Mouse (Mus musculus) right cerebral cortex, postnatal 4 days (tissue): ENCODE measurements around the gene Hist3h2a.

ENCODE experiments used
- DNase-seq: peaks from one replicate; pipeline ENCODE4 v3.0.0-alpha.2; 2022

Hist3h2a gene

DNA sequence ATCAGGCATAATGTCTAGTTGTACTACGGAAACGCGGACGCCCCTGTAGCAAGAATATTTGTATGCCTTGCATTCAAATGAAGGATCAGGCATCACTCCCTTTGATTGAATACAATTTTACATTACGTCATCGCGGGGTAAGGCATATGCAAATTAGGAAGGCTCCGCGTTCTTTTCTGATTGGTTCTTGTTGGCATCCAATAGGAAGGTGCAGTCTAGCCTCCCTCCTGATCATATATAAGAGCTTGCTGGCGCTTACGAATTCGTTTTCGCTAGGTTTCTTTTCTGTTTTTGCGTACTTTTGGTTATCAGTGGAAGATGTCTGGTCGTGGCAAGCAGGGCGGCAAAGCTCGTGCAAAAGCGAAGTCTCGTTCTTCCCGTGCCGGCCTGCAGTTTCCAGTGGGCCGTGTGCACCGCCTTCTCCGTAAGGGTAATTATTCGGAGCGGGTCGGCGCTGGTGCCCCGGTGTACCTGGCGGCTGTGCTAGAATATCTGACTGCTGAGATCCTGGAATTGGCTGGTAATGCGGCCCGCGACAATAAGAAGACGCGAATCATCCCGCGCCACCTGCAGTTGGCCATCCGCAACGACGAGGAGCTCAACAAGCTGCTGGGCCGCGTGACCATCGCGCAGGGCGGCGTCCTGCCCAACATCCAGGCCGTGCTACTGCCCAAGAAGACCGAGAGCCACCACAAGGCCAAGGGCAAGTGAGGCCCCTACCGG, at the start of gene Hist3h2a, which contains the start of gene Trim17:
Hist3h2a (plus strand) TSS at position 266 of the 723 bp plus-strand sequence.
Trim17 (plus strand) TSS at position 266 of the 723 bp plus-strand sequence.
- DNase-seq: peak; percentile 82

GRCm38 (mm10) chr11:58904838-58905237, 49.6 kb upstream of the Hist3h2a start:
- DNase-seq: no peak

DNA sequence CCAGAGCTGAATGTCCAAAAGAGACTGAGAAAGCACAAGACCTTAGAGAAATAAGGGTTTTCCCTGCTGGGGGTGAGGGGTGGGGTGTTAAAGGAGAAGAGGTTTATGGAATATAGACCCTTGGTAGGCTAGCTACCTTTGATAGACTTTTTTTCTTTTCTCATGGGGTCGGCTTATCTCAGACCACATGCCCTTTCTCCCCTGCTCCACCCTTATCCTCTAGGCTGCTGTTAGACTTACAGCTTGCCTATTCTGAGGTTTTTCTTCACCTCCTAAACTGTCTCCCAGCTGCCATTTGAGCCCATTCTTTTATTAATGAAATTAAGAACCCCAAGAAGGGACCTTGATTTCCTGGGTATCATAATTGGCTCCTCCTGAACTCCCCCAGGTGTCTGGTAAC, 40.7 kb upstream of the Hist3h2a start:
- no peak for DNase-seq

GRCm38 (mm10) chr11:58914461-58915028, 39.9 kb upstream of the Hist3h2a start:
- DNase-seq: no peak

- DNase-seq: peak; percentile 34
Observed at GRCm38 (mm10) chr11:58916879-58917744, 37.4 kb upstream of the Hist3h2a start.

DNA sequence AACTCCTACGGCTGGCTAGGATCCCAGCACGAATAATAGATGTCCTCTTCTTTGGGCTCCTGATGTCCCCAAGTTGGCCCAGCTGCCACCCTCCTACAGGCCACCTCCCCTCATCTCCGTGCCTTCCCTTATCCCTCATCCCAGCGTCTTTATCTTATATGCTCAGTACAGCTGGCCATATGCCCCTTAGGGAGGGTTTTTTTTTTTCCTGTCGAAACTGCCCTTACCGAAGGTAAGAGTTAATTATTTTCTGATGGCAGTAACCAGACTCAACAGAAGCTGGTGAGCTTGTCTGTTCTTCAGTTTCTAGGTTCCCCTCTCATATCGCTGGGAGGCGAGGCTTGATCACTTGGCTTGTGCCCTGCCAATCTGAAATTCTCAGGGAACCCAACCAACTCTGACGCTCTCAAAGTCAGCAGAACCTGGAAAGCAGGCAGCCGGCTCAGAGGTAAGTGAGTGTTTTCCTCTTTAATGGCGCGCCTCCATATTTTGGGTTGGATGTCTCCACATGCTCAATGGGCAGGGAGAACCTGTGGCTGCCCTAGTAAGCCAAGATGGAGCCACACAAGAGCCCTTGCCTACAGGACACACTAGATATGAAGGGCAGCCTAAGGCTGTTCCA, 36.6 kb upstream of the Hist3h2a start, which contains the start of gene Btnl10:
Btnl10 (plus strand) TSS at position 164 of the 622 bp plus-strand sequence.
- DNase-seq: no peak

GRCm38 (mm10) chr11:58918759-58919158, 35.7 kb upstream of the Hist3h2a start:
- DNase-seq: no peak

DNA sequence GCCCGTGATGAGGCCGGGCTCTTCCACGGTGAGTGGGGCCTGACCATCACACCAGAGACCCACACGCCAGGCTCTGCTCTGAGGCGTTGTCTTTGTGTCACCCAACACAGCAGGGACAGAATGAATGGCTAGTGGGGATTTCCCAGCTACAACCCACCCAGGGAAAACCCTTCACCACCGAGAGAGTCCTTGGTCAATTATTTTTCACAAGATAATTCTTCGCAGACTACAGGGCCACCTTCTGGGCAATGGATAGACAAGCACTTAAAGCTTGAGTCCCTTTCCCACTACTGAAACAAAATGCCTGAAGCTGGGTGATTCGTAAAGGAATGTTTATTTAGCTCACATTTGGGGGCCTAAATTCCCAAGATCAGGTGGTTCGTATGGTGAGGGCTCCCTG, 32.1 kb upstream of the Hist3h2a start:
- DNase-seq: no peak

GRCm38 (mm10) chr11:58926651-58927050, 27.8 kb upstream of the Hist3h2a start:
- DNase-seq: no peak

DNA sequence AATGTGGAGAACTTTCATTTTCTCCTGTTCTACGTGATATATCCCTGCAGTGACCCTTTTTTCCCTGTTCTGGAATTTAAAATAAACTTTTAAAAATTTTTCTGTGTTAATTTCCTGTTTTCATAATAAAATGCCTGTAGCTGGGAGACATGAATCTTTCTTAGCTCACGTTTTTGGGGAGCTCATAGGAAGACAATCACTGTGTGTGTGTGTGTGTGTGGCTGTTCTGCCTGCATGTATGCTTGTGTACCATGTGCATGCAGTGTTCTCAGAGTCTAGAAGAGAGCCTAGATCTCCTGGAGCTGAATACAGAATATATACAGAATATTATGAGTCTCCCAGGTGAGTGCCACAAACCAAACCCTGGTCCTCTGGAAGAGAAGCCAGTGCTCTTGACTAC, 27.4 kb upstream of the Hist3h2a start:
- DNase-seq: no peak

DNA sequence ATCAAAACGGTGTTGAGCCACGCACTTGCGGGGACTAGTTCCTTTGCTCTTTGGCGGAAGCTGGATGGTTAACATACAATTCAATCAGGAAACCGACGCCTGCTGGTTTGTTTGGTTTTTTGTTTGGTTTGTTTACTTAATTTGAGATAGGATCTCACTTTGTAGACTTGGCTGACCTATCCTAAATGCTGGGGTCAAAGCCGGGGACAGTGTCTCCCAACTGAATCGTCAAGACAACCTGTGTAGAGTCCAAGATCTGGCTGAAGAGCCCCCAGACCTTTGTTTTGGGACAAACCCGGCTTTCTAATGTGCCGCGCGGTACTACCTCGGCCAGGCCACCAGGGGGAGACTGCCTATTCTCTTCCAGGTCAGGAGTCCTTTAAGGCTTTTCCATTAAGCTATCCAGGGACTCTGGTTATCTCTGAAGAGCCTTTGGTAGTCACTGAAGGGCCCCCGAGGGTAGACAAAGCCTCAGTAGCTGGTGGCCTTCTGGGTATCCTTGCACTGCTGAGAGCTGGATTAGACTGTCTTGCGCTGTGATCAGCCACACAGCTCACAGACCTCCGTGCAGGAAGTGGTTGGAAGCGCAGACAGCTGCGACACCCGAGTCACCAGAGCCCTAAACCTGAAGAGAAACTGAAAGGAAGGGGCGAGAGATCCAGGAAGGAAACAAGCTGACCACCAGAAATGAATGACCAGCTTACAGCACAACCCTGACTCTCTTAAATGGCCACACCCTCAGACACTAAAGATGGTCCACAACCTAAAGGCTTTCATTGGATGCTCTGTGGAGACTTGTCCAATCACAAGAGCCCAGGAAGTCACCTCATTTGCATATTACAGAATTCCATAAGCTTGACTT, 26.5 kb upstream of the Hist3h2a start:
- peak; percentile 55 for DNase-seq

DNA sequence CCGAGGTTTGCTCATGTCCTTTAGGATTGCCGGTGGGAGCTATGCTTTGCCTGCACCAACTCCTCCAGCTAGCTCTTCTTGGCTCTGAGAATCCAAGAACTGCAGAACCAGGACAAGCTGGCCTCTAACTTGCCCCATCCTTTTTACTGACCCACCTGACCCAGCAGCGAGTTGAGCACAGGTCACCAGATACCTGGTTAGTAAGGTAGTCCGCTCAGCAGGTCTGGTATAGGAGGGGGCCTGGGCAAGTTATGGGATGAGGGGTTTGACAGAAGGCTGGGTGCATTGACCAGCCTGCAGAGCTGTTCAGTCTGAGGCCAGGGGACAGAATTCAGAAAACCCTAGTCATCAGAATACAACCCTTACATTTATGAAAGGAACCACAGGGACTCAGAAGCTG, 25.4 kb upstream of the Hist3h2a start:
- DNase-seq: no peak

- no peak for DNase-seq
Observed at GRCm38 (mm10) chr11:58929641-58930040, 24.8 kb upstream of the Hist3h2a start.

- DNase-seq: no peak
Observed at GRCm38 (mm10) chr11:58930254-58930653, 24.2 kb upstream of the Hist3h2a start.

DNA sequence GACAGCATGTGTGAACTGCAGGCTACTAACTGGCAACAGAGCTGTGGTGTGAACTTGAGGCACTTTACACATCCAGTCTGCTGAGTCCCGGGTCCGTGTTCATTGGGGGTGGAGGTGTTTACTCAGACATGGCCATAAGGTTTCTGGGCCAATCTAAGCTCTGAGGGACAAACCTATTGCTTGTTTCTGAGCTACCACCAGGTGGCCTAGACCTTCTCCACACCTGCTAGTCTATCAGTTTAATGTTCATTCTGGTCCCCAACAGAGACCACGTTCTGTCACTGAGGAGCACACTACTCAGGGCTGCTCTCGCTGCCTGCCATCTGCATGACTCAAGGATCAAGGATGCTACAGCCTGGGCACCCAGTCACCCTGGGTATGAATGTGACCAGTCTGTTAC, 22.9 kb upstream of the Hist3h2a start:
- DNase-seq: no peak

DNA sequence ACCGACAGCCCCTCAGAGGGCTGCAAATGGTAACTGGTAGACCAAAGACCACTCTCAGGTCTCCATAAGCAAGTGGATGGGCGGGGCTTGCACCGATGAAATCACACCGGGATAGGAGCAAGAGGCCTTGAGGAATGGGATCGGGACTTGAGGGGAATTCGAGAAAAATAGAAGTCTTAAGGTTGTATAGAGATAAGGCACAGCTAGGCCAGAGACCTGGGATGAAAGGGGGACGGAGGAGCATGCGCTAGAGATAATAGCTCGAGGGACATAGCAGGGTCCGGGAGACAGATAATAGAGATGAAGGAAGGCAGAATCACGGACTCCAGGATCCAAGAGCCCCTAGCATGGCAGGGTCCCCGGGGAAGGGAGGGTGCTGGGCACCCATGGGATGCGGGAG, 16.6 kb upstream of the Hist3h2a start:
- no peak for DNase-seq

DNA sequence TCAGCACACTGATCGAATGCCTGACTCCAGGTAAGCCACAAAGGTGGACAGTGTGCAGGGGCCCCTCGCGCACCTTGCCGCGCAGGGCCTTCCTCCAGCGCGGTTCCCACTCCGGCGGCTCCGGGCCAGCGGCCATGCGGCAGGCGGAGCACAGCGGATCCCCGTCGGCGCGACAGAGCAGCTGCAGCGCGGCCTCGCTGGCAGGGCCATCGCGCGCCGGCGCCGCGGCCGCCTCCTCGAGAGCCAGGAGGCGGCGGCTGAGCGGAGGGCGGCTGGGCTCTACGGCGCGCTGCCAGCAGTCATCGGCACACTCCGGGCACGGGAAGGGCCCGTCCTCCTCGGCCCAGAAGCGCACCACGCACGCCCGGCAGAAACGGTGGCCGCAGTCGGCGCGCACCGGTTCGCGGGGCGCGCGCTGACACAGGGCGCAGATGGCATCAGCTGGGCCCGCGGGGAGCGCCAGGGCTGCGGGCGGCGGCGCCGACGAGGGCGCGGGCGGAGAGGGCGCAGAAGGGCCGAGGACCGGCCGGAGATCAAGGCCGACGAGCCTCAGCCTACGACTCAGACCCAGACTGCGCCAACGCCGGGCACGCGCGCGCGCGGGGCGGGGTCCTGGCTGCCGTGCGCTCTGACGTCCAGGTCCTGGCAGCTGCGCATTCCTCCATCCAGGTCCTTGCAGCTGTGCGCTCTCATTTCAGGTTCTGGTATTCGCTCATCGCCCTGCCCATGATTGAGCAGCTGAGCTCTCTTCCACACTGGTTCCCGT, 16.0 kb upstream of the Hist3h2a start, which contains the start of gene Rnf187:
Rnf187 (minus strand) TSS at position 595 of the 766 bp plus-strand sequence.
- DNase-seq: peak; percentile 84

DNA sequence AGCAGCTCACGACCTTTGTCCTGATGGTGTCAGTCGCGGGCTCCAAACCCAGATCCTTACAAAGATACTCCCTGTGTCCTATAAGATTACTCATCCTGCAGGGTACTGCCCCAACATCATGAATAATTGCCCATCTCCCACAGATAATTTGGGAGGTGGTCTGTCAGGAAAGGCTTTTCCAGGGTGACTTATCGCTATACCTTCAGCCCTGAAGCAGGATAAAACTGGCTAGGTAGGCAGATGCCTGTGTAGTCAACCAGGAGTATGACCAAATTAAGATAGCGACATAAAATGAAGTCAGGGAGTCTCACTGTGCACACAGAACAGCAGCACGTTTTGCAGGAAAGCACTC, 15.4 kb upstream of the Hist3h2a start:
- DNase-seq: no peak

- DNase-seq: no peak
Observed at GRCm38 (mm10) chr11:58944136-58944535, 10.3 kb upstream of the Hist3h2a start.

DNA sequence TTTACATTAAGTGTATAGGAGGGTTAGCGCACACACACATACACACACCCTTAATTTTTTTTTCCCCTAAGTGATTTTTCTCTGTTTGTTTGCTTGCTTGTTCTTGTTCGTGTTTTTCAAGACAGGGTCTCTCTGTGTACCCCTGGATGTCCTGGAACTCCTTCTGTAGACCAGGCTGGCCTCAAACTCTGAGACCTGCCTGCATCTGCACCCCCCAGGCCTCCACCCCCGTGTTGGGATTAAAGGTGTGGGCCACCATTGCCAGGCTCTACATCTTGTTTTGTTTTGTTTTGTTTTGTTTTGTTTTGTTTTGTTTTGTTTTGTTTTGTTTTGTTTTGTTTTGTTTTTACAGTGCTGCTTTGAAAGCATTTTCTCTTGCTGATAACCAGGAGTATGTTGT, 7.2 kb upstream of the Hist3h2a start:
- DNase-seq: no peak

GRCm38 (mm10) chr11:58947798-58948528, 6.5 kb upstream of the Hist3h2a start:
- DNase-seq: peak; percentile 69
